Mouse (Mus musculus): ENCODE data around the gene Ermp1.

The Ermp1 gene

DNA sequence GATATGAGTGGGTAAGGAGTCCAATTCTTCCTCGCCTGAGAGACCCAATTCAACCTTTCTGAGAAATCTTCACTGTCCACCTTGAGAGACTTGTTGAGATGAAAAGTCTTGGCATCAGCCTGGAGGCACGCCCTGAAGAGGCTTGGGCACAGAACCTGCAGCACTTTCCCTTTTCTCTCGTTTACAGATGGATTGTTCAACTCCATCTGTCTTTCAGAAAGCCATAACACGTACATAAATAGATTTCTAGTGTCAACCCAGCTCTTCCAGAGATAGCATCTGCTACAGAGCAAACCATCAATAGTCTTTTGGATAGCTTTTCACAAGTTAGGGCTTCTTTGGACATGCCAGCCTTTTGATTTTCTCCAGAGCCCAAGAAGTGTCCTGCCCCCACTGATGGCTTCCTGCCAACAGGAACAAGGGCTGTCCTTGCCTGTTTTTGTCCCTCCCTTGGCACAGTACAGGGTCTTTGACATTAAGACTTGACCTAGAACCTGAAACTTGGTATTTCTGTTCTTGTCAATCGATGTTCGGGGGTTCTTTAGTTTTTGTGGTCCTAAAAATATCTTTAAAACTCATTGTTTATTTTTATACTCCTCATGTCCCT is 13.9 kb upstream of the Ermp1 start:
- no peak for DNase-seq (ENCODE audit: low spot score)

DNA sequence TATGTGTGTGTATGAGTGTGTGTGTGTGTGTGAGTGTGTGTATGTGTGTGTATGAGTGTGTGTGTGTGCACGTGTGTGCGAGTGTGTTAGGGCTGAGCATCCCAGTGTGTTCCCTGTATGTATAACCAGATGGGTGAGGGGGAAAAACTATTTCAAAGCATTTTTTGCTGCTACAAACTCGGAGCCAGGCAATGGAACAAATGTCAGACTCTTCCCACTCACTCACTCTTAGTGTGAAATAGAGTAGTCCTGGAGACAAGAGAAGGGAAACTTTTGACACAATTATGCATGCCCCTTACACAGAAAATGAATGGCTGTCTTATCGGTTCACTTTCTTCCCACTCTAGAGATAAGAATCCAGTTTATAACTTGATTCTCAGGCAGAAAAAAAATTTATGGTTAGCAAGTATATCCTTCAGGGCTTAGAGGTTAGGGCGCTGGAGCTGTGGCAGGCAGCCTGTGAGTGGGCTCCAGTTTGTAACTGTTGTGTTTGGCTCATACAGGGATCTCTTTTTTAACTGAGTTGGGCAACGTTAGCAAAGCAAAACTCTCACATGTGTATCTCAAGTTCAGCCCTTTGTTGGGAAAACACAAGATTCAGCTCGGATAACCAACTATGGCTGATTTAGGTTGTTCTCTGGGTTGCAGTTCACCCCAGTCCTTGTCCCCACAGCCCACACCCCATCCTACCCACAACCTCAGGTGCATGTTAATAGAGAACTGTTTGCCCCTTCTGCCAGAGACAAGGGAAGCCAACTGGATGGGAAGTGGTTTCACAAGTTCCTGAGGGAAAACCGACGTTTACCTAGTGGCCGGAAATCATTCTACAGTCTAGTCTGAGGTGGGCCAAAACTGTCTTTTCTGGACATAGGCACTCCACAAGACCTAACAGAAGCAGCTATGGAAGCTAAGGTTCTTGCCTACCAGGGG is 12.9 kb upstream of the Ermp1 start:
- DNase-seq (ENCODE audit: low spot score): no peak

DNA sequence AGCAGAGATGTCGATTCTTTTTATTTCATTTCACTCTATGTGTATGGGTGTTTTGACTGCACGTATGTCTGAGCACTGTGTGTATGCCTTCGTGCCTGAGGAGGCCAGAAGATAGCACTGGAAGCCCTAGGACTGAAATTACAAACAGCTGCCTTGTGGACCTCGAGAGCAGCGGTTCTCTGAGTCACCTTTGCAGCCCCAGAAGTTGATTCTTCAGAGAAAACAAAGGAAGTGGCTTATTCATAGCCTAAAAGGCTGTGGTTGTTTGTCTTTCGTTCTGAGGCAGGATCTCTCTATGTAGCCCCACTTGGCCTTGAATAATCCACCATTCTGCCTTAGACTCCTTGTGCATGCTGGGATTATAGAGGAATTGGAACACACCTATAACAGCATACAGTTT is 11.5 kb upstream of the Ermp1 start:
- DNase-seq (ENCODE audit: low spot score): no peak

DNA sequence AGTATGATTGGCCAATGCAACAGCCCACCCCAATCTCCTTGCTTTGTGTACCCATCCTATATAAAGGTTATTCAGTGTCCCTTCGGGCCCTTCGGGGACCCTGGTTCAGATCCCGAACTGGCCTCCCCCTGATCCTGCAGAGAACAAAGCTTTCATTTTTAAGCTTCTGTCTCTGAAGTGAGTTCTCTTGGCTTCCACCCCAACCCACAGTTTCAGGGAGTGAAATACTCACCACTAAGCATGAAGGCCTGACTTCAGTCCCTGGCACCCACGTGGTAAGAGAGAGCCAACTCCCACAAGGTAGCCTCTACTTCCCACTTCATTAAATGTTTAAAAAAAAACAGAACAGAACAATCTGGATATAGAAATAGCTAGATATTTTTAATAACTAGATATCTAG is 10.6 kb upstream of the Ermp1 start:
- no peak for DNase-seq (ENCODE audit: low spot score)

DNA sequence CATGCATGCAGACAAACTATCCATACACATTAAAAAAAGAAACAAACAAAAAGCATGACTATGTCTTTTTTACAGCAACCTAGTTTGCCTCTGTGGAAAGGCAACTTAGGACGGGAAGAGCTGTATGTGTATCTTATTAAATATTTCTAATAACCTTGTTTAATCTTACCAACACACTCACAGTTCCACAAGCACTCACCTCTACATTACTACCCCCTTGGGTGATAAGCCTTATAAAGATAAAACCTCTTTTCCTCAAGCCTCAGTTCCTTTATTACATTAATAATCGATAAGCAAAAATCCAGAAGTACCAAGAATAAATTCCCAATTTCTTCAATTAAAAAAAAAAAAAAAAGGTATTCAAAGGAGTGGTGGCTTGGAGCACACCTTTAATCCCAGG is 9.3 kb upstream of the Ermp1 start:
- no peak for DNase-seq (ENCODE audit: low spot score)

DNA sequence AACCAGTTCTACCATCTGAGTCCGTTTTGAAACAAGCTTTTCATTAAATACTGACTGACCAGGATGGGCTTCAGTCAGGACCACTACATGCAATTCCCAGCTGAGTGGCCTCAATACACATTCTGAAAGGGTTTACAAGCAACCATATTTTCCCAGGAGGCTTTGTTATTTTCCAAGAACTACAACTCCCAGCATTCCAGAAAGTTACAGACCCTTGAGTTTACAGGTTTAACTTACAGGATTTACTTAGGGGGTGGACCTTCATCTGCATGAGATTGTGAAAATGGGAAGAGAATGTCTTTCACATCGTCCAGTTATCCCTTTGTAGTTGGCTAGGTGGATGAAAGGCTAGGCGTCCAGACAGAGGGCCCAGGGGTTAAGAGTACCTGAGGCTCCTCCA is 8.8 kb upstream of the Ermp1 start:
- DNase-seq (ENCODE audit: low spot score): no peak

DNA sequence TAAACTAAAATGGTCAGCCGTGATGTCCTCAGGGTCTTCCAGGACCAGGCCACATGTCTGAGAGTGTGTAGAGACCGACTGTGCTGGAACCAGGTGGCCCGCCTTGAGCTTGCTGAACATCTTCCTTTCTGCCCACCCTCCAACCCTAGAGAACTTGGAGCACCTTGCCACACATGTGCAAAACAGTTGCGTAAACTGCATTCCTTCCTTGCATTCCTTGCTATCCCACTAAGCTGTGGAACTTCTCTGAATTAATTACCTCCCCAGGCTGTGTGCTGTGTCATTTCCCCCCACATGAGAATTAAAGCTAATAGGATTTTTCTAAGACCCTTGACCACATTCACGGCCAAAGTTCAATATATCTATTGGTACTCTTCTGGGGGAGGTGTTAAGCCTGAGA is 8.4 kb upstream of the Ermp1 start:
- DNase-seq (ENCODE audit: low spot score): no peak

DNA sequence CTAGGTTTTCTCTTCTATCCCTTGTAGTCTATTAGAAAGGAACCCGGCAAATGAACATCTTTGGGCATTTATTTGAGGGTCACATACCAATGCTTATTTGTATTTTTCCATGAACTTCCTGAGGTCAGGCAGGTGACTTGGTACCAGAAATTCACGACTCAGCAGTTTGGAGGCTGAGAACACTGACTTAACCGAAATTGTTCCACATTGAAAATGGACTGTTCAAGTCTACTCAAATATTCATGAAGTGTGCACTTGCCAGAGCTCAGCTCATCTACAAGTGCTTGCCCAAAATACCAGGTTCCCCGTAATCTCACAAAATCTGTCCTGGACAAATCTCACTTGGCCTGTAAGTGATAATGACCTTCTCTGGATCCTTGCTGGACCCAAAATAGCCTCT is 7.8 kb upstream of the Ermp1 start:
- DNase-seq (ENCODE audit: low spot score): no peak

DNA sequence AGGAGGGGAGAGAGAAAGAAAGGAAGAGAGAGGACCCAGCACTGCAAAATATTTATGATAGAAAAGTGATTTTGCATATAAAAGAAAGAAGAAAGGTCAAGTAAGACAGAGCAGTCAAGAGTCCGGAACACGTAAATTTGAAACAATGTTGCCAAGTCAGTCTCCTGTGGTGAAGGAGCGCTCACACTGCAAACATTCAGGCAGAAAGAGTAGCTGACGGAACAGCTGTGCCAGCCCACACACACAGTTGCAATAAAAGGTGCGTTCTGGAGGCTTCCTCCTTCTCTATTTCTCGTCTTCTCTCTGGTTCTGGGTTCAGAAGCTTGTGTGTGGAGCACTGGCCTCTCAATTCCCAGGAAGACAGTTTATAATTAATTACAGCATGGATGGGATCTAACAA is 6.9 kb upstream of the Ermp1 start:
- peak; percentile 18 for DNase-seq (ENCODE audit: low spot score)

DNA sequence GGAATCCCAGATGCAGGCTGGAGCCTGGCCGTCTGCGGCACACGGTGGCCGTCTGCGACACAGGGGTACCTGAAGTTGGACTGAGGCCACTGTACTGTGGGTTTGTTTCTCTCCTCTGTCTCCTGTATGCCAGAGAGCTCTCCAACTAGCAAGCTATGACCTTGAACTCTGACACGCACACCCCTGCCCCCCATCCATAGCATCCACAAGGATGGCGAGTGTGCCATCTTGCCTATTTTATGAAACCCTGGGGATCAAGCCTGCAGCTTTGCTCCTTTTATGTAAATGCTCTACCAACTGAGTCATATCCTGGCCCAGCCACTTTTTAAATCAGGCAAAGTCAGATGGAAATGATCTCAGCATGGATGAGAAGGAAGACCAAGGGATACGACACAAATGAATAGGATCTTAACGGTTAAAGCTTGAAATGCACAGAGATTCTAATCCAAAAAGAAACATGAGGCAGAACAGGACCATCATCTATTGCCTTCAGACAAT is 5.6 kb upstream of the Ermp1 start:
- DNase-seq (ENCODE audit: low spot score): no peak

DNA sequence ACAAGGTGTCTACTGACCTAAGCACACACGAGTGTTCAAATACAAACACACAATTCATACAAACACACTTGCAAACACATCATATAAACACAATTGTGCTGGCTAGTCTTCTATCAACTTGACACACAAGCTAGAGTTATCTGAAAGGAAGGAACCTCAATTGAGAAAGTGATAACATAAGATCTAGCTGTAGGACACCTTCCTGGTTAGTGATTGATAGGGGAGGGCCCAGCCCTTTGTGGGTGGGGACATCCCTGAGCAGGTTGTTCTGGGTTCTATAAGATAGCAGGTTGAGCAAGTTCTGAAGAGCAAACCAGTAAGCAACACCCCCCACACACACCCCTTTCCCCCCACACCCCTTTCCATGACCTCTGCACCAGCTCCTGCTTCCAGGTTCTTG is 1.5 kb upstream of the Ermp1 start:
- DNase-seq (ENCODE audit: low spot score): no peak

DNA sequence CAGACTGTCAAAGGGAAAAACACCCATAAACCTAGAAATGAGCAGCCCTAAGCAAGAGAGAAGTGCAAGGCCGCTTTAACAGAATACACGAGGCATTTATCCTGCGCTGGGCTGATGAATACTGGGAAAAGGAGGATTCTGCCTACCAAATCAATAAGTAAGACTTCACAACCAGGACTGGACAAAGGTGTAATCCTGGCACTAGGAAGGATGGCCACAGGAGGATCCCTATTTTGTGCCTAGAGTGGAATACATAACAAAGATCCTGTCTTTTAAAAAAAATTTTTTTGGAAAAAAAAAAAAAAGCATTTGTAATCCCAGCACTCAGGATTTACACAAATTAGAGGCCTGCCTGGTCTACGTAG is 317 bp upstream of the Ermp1 start:
- DNase-seq (ENCODE audit: low spot score): no peak

DNA sequence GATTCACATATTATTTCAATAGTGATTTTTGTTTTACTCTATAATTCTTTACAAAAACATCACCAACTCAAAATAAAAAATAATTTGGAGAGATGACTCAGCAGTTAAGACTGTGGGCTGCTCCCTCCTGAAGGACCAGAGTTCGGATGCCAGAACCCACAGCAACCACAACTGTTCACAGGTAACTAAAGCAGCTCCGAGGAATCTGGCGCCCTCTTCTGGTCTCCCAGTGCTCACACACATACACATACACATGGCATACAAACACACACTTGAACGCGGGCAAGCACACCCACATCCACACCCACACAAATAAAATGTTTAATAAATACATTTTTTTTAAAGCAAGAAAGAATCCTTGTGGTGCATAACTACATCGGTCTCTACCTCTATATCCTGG is 3.5 kb downstream of the Ermp1 start:
- no peak for DNase-seq (ENCODE audit: low spot score)

DNA sequence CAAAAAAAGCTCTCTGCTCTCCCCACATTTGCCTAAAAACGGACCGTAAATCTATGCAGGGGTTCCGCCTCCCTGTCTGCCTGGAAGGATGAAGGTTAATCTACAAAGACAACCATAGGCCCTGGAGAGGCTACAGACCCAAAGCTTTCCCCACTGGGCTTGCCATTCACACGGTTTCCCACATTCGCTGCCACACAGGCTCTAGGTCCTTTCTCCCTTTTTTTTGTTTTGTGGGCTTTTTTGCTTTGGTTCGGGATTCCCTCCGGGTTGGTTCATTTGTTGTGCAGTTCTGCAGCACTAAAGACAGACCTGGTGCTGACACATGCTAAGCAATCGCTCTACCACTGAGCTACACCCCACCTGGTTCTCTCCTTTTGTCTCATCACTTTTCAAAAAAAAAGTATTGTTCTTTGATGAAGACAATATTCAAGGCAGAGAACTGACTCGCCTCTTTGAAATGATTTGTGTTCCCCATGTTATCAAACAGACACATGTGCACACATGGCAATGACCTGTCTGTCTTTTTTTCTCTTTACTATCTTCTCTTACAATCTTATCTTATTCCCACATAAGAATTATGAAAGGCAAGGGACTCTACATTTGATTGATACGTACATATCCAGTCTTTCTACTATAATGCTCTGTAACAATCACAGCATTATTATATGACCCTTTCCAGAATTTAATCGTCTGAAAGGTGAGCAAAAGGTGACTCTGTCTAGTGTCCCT is 4.9 kb downstream of the Ermp1 start:
- no peak for DNase-seq (ENCODE audit: low spot score)

DNA sequence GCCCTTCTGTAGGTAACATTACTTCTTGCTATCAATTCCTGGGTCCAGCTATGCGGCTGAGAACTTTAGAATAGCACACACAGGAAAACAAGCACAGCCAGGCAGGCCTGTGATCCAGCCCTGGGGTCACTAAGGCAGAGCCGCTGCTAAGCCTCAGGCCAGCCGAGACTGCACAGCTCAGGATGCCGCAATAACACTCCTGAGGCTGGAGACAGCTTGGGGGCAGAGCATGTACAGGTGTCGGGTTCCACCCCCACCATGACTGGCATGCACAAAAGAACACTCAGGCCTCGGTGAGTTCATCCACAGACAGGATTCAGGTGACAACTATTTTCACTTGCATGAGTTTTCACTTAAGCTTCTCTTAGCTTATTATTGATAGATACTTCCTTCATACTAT is 6.0 kb downstream of the Ermp1 start:
- peak; percentile 23 for DNase-seq (ENCODE audit: low spot score)

DNA sequence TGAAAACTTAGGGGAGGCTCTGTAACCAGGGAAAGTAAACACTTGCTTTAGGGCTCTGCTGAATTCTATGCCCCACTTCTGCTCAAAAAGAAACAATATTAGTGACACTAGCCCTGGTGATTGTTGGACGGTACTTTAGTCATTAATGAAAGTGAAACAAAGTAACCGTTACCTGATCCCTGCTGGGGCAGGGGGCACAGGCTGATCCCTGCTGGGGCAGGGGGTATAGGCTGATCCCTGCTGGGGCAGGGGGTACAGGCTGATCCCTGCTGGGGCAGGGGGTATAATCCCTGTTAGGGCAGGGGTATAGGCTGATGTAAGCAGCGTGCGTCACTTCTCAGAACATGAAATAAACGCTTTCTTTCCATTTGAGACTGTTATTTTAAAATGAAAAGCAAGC is 6.7 kb downstream of the Ermp1 start:
- DNase-seq (ENCODE audit: low spot score): no peak

DNA sequence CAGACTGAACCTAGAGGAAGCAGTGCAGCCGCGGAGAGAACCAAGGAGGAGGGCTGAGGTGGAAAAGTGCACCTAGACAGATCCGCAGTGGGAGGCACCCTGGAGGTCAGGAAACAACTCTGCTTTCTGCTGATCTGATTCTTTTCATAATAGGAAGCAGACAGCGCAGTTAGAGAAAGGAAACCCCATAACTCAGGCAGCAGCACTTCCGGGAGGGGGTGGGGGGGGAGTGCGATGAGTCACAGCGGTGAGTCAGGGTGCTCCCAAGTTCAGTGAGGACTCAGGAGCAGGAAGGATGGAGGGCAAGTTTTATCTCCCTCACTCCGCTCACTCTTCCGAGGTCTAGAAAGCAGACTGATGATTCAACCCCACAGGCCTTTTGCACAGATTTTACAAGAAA is 7.2 kb downstream of the Ermp1 start:
- peak; percentile 34 for DNase-seq (ENCODE audit: low spot score)

DNA sequence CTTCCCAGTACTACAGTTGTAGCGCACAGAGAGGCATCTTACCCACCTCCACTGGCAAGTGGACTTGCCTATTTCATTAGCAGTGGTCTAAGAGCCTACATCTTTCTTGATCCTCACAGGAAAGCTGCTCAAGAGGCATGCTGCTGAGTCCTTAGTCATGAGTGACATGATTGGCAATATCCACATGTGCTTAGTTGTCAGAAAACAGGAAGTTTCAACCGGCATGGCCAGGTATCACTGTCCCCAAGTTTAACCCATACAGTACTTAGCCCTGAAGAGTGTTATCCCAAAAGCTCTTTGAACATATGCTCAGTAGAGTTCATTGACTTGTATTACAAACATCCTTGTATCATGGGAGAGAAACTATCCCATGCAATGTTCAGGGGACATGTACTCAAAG is 36.1 kb downstream of the Ermp1 start:
- no peak for DNase-seq (ENCODE audit: low spot score)

DNA sequence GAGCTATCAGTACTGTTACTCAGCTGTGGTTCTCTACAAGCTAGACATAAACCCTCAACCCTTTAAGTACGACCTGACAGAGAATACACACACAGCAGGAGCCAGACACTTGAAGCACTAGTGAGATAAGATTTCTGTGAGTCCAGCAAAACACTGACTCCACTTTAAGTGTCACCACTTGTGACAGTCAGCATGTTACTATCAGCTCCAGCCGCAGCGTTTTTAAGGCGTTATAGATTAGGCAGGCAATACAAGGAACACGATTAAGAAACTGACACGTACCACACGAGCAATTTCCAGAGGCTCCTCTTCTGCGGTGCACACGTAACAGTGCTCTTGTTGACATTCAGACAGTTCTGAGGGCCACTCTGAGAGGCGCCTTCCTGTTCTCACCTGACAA is 37.3 kb downstream of the Ermp1 start:
- no peak for DNase-seq (ENCODE audit: low spot score)

DNA sequence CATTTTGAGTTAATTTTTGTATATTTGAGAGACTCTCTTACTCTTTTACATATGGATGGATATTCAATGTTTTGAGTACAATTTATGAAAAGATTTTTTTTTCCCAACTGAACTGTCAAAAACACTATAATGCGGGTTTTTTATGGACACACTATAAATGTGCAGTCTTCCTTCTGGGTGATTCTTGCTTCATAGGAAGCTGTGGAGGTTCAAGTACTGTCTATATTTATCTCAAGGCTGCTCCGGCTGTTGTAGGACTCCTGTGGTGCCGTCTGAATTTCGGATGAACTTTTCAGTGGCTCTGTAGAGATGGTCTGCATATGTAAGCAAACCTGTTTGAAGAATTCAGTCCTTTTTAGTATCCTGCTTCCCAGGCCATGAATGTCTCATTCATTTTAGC is 40.0 kb downstream of the Ermp1 start:
- no peak for DNase-seq (ENCODE audit: low spot score)

DNA sequence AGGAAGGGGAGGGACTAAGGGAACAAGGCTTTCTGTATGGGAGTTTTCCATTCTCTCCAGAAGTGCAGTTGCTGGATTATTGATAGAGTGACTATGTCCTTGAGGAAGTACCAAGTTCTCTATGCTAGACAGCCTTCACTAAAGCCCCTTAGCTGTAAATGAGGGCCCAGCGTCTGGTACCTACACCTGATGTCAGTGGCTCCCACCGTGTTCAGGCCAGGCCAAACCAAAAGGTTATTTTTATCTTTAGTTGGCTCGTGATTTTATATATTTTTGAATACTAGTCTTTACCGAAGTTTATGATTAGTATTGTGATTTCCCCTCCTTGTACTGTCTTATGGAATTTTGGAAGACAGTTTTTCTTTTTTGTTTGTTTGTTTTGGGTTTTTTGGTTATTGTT is 40.7 kb downstream of the Ermp1 start:
- no peak for DNase-seq (ENCODE audit: low spot score)

DNA sequence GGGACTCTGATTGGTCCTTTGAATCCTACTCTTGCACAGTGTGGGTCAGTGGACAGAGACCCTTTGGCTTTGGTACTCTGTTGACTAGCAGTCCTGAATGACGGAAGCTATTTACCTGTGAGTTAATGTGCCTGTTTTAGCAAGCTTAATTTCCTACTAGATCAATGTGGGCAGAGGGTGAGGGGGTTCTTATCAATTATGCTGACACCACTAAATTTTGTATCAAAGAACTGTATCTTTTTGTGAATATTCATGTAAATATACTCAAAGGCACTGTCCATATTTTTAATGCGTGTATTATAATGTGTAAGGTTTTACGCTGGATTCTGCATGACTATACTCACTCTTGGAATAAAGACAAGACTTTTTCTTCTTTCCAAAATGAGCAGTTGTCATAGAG is 43.6 kb downstream of the Ermp1 start:
- DNase-seq (ENCODE audit: low spot score): no peak

Measured in embryo, embryonic 10.5 days (tissue).